Mouse (Mus musculus) MEL (cell line): ENCODE results near the gene Gbe1. TPM values are rescaled to one million over a fixed set of nuclear protein-coding genes. Genes with fewer than 3 reads are reported as not detected.

ENCODE experiments used
- DNase-seq: peaks from one replicate; pipeline ENCODE4 v3.0.0; 2011; ENCODE audit warnings: low read depth, low spot score
- H3K27ac ChIP-seq: 2 replicates; pipeline ENCODE4 v1.5.1; 2012; ENCODE audit warnings: low read depth, mild to moderate bottlenecking, control low read depth, low read length, moderate library complexity; ENCODE audit not compliant: control insufficient read depth
- H3K27me3 ChIP-seq, 2 experiments: fragments of 150-350 bp in 1 of 2; sonication (generic) in 1 of 2; 2 replicates each; pipeline ENCODE4 v1.6.1; 2012; ENCODE audit warnings: low read length in 2 of 2, mild to moderate bottlenecking in 2 of 2, improper control_type of control experiment in 1 of 2, moderate library complexity in 1 of 2; ENCODE audit not compliant: insufficient read depth in 2 of 2, control insufficient read depth in 1 of 2
- H3K36me3 ChIP-seq, 2 experiments: 2 replicates each; pipeline ENCODE4 v1.6.1; 2012 to 2014; ENCODE audit warnings: low read length in 2 of 2, improper control_type of control experiment in 1 of 2, inconsistent platforms in 1 of 2, mild to moderate bottlenecking in 1 of 2; ENCODE audit not compliant: insufficient read depth in 2 of 2, control insufficient read depth in 1 of 2
- H3K4me1 ChIP-seq, 2 experiments: fragments of 150-350 bp in 1 of 2; sonication (generic) in 1 of 2; 2 replicates each; pipeline ENCODE4 v1.6.1; 2012; ENCODE audit warnings: low read length in 2 of 2, improper control_type of control experiment in 1 of 2, mild to moderate bottlenecking in 1 of 2; ENCODE audit not compliant: insufficient read depth in 2 of 2, control insufficient read depth in 1 of 2
- H3K4me3 ChIP-seq, 2 experiments: fragments of 150-350 bp in 1 of 2; sonication (generic) in 1 of 2; 2 replicates each; pipeline ENCODE4 v1.5.1; 2012; ENCODE audit warnings: low read depth in 2 of 2, low read length in 2 of 2, mild to moderate bottlenecking in 2 of 2, moderate library complexity in 2 of 2, control low read depth in 1 of 2, improper control_type of control experiment in 1 of 2; ENCODE audit not compliant: control insufficient read depth in 1 of 2, insufficient read depth in 1 of 2
- H3K79me2 ChIP-seq: 2 replicates; pipeline ENCODE4 v1.6.1; 2012; ENCODE audit warnings: mild to moderate bottlenecking, low read length, moderate library complexity; ENCODE audit not compliant: control insufficient read depth, poor library complexity, insufficient read depth
- H3K9ac ChIP-seq: 2 replicates; pipeline ENCODE4 v1.6.1; 2012; ENCODE audit warnings: low read depth, mild to moderate bottlenecking, control low read depth, low read length, moderate library complexity; ENCODE audit not compliant: control insufficient read depth, poor library complexity, severe bottlenecking
- H3K9me3 ChIP-seq: fragments of 150-350 bp; sonication (generic); replicated peaks from 2 replicates; pipeline ENCODE4 v1.6.1; 2012; ENCODE audit warnings: mild to moderate bottlenecking, low read length, improper control_type of control experiment, moderate library complexity; ENCODE audit not compliant: insufficient read depth
- BHLHE40 ChIP-seq: IDR thresholded peaks from 2 replicates; pipeline ENCODE4 v1.6.1; 2012; ENCODE audit warnings: low read depth, mild to moderate bottlenecking, inconsistent platforms, low read length, improper control_type of control experiment, borderline replicate concordance
- CTCF ChIP-seq, 3 experiments: IDR thresholded peaks in 2 of 3; conservative IDR thresholded peaks in 1 of 3; 2 replicates each; pipeline ENCODE4 v1.5.1; 2011 to 2012; ENCODE audit warnings: low read length in 3 of 3, low read depth in 2 of 3, mild to moderate bottlenecking in 2 of 3, improper control_type of control experiment in 1 of 3, inconsistent platforms in 1 of 3, mixed read lengths in 1 of 3, moderate library complexity in 1 of 3; ENCODE audit not compliant: control insufficient read depth in 1 of 3, insufficient read depth in 1 of 3, poor library complexity in 1 of 3, severe bottlenecking in 1 of 3
- E2F4 ChIP-seq: IDR thresholded peaks from 2 replicates; pipeline ENCODE4 v1.6.1; 2011; ENCODE audit warnings: low read depth, low read length, improper control_type of control experiment, borderline replicate concordance
- ELF1 ChIP-seq: IDR thresholded peaks from 2 replicates; pipeline ENCODE4 v1.6.1; 2014; ENCODE audit warnings: low read depth, mild to moderate bottlenecking, inconsistent platforms, low read length, improper control_type of control experiment, moderate library complexity
- EP300 ChIP-seq, 2 experiments: IDR thresholded peaks; 2 replicates each; pipeline ENCODE4 v1.6.1; 2011; ENCODE audit warnings: improper control_type of control experiment in 2 of 2, low read length in 2 of 2, low read depth in 1 of 2, mild to moderate bottlenecking in 1 of 2
- ETS1 ChIP-seq: IDR thresholded peaks from 2 replicates; pipeline ENCODE4 v1.6.1; 2012; ENCODE audit warnings: low read depth, mild to moderate bottlenecking, inconsistent platforms, low read length, improper control_type of control experiment, moderate library complexity
- GABPA ChIP-seq: IDR thresholded peaks from 2 replicates; pipeline ENCODE4 v1.6.1; 2012; ENCODE audit warnings: low read depth, mild to moderate bottlenecking, inconsistent platforms, low read length, improper control_type of control experiment, moderate library complexity
- GATA1 ChIP-seq: IDR thresholded peaks from 2 replicates; pipeline ENCODE4 v1.6.1; 2011; ENCODE audit warnings: low read depth, low read length, improper control_type of control experiment
- HCFC1 ChIP-seq: IDR thresholded peaks from 2 replicates; pipeline ENCODE4 v1.6.1; 2012; ENCODE audit warnings: low read depth, mild to moderate bottlenecking, inconsistent platforms, low read length, improper control_type of control experiment, moderate library complexity
- JUND ChIP-seq: IDR thresholded peaks from 2 replicates; pipeline ENCODE4 v1.6.1; 2011; ENCODE audit warnings: low read depth, mild to moderate bottlenecking, improper control_type of control experiment, low read length
- KAT2A ChIP-seq: conservative IDR thresholded peaks from 2 replicates; pipeline ENCODE4 v1.6.1; 2012; ENCODE audit warnings: low read depth, low read length, improper control_type of control experiment, inconsistent platforms
- MAFK ChIP-seq: IDR thresholded peaks from 2 replicates; pipeline ENCODE4 v1.6.1; 2011; ENCODE audit warnings: low read depth, mild to moderate bottlenecking, low read length, improper control_type of control experiment, borderline replicate concordance
- MAX ChIP-seq: IDR thresholded peaks from 2 replicates; pipeline ENCODE4 v1.6.1; 2011; ENCODE audit warnings: low read length, improper control_type of control experiment
- MEF2A ChIP-seq: IDR thresholded peaks from 2 replicates; pipeline ENCODE4 v1.6.1; 2014; ENCODE audit warnings: low read depth, mild to moderate bottlenecking, inconsistent platforms, low read length, improper control_type of control experiment; ENCODE audit not compliant: poor library complexity, insufficient replicate concordance, severe bottlenecking; ENCODE audit errors: extremely low read depth
- MXI1 ChIP-seq: IDR thresholded peaks from 2 replicates; pipeline ENCODE4 v1.6.1; 2011; ENCODE audit warnings: mild to moderate bottlenecking, low read depth, low read length, improper control_type of control experiment
- MYC ChIP-seq: IDR thresholded peaks from 2 replicates; pipeline ENCODE4 v1.6.1; 2011; ENCODE audit warnings: low read depth, mild to moderate bottlenecking, low read length, improper control_type of control experiment, moderate library complexity
- NELFE ChIP-seq: IDR thresholded peaks from 2 replicates; pipeline ENCODE4 v1.6.1; 2011; ENCODE audit warnings: low read depth, low read length, improper control_type of control experiment
- NRF1 ChIP-seq: IDR thresholded peaks from 2 replicates; pipeline ENCODE4 v1.6.1; 2014; ENCODE audit warnings: low read depth, mild to moderate bottlenecking, inconsistent platforms, low read length, improper control_type of control experiment, moderate library complexity; ENCODE audit not compliant: poor library complexity, insufficient read depth, severe bottlenecking
- POLR2AphosphoS2 ChIP-seq: IDR thresholded peaks from 2 replicates; pipeline ENCODE4 v1.6.1; 2011; ENCODE audit warnings: low read length, improper control_type of control experiment
- POLR2AphosphoS5 ChIP-seq: IDR thresholded peaks from 2 replicates; pipeline ENCODE4 v1.6.1; 2012; ENCODE audit warnings: low read depth, borderline replicate concordance, mild to moderate bottlenecking, inconsistent platforms, low read length, moderate library complexity, mixed read lengths
- RAD21 ChIP-seq: IDR thresholded peaks from 2 replicates; pipeline ENCODE4 v1.6.1; 2011; ENCODE audit warnings: mild to moderate bottlenecking, low read depth, low read length, improper control_type of control experiment
- RCOR1 ChIP-seq: IDR thresholded peaks from 2 replicates; pipeline ENCODE4 v1.6.1; 2012; ENCODE audit warnings: low read depth, mild to moderate bottlenecking, inconsistent platforms, low read length, improper control_type of control experiment
- SIN3A ChIP-seq: IDR thresholded peaks from 2 replicates; pipeline ENCODE4 v1.6.1; 2012; ENCODE audit warnings: low read length, improper control_type of control experiment, inconsistent platforms
- SMC3 ChIP-seq: IDR thresholded peaks from 2 replicates; pipeline ENCODE4 v1.6.1; 2011; ENCODE audit warnings: low read depth, low read length, improper control_type of control experiment
- TAL1 ChIP-seq: IDR thresholded peaks from 2 replicates; pipeline ENCODE4 v1.6.1; 2012; ENCODE audit warnings: mild to moderate bottlenecking, inconsistent platforms, low read length, moderate library complexity, mixed read lengths
- TCF12 ChIP-seq: IDR thresholded peaks from 2 replicates; pipeline ENCODE4 v1.6.1; 2014; ENCODE audit warnings: low read depth, mild to moderate bottlenecking, inconsistent platforms, low read length, improper control_type of control experiment, moderate library complexity
- UBTF ChIP-seq: IDR thresholded peaks from 2 replicates; pipeline ENCODE4 v1.6.1; 2012; ENCODE audit warnings: low read depth, mild to moderate bottlenecking, inconsistent platforms, low read length, improper control_type of control experiment, moderate library complexity, borderline replicate concordance; ENCODE audit not compliant: insufficient read depth
- USF1 ChIP-seq: IDR thresholded peaks from 2 replicates; pipeline ENCODE4 v1.6.1; 2014; ENCODE audit warnings: low read depth, mild to moderate bottlenecking, inconsistent platforms, low read length, improper control_type of control experiment, moderate library complexity
- USF2 ChIP-seq, 2 experiments: IDR thresholded peaks; 2 replicates each; pipeline ENCODE4 v1.6.1; 2011 to 2012; ENCODE audit warnings: improper control_type of control experiment in 2 of 2, low read length in 2 of 2, borderline replicate concordance in 1 of 2, inconsistent platforms in 1 of 2, low read depth in 1 of 2, mild to moderate bottlenecking in 1 of 2; ENCODE audit not compliant: insufficient read depth in 1 of 2
- ZC3H11A ChIP-seq: IDR thresholded peaks from 2 replicates; pipeline ENCODE4 v1.6.1; 2012; ENCODE audit warnings: low read depth, mild to moderate bottlenecking, inconsistent platforms, low read length, improper control_type of control experiment
- ZKSCAN1 ChIP-seq: IDR thresholded peaks from 2 replicates; pipeline ENCODE4 v1.6.1; 2012; ENCODE audit warnings: low read depth, mild to moderate bottlenecking, inconsistent platforms, low read length, improper control_type of control experiment, moderate library complexity
- polyA plus RNA-seq, 2 experiments: library from polyadenylated mRNA; stranded (reverse) in 1 of 2; unstranded in 1 of 2; fragments of >175 nt in 1 of 2; fragments of >200 nt in 1 of 2; gene quantifications; 2 replicates each; pipeline versions ENCODE4 v1.2.1 to v1.2.4; 2012; ENCODE audit warnings: low replicate concordance in 2 of 2, low read depth in 1 of 2; ENCODE audit not compliant: insufficient read length in 2 of 2, insufficient read depth in 1 of 2, missing spikeins in 1 of 2
- total RNA-seq: library from RNA; depleted of rRNA; stranded (reverse); fragments of 300-350 nt; gene quantifications from 2 replicates; pipeline ENCODE4 v1.2.3, GENCODE M21; 2012

Gbe1 gene
- total and polyA plus RNA-seq, 3 experiments, result 4.1 to 12.0 TPM; not detected in 1

DNA sequence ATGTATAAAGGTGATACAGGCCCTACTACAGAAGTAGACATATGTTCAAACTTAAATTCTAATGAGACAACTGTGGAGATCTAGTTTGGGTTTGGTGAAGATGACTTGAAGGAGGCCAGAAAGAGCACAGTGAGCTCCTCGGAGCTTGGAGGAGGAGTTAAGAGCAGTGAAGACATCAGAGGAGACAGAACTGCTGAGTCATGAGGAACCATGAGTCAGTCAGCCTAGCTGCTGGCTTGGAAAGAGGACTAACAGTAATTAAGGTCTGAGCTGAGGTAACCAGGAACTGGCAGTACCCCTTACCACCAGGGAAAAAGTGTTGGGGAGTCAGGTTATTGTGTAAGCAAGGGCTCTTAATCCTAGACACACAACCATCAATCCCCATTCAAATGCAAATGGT is 192.7 kb downstream of the Gbe1 start:
- DNase-seq, result peak; percentile 79

GRCm38 (mm10) chr16:70510938-70511337 is 197.2 kb downstream of the Gbe1 start:
- H3K9ac ChIP-seq, result no peak overlapping the region
- no peak for DNase-seq
- no peaks in the 10 kb centered on the region for H3K9me3 ChIP-seq
- peaks cover 0 to 3% of the 10 kb centered on the region in 2 experiments; a peak in 2 of 4 replicates for H3K36me3 ChIP-seq
- no peaks in the 10 kb centered on the region for H3K27me3 ChIP-seq
- TF ChIP-seq UBTF (no peak), CTCF (IDR thresholded peaks at IDR 0.05 in 2 of 3, conservative IDR thresholded peaks at IDR 0.05 in 1 of 3; ENCODE audit: control insufficient read depth in 1 of 3, insufficient read depth in 1 of 3, low read depth in 2 of 3, low read length in 3 of 3, poor library complexity in 1 of 3, severe bottlenecking in 1 of 3) (no peak), BHLHE40 (no peak), KAT2A (no peak), USF2 (IDR thresholded peaks at IDR 0.05; ENCODE audit: borderline replicate concordance in 1 of 2, insufficient read depth in 1 of 2, low read depth in 1 of 2, low read length in 2 of 2) (no peak), POLR2AphosphoS2 (no peak), NRF1 (no peak), MXI1 (no peak), HCFC1 (no peak)
- H3K27ac ChIP-seq, result no peak overlapping the region
- H3K4me1 ChIP-seq, result peaks cover 5 to 6% of the 10 kb centered on the region in 2 experiments; a peak in 2 of 4 replicates
- no peak overlapping the region for H3K4me3 ChIP-seq
- no peaks in the 10 kb centered on the region for H3K79me2 ChIP-seq

More for the DNA sequence above, 192.7 kb downstream of the Gbe1 start:
- H3K4me3 ChIP-seq, result no peak overlapping the region
- no peaks in the 10 kb centered on the region for H3K27me3 ChIP-seq
- no peak overlapping the region for H3K27ac ChIP-seq
- H3K9ac ChIP-seq, result no peak overlapping the region
- H3K79me2 ChIP-seq, result no peaks in the 10 kb centered on the region
- peak; percentile 84; the same call in 1 of the 2 replicates for TF ChIP-seq MAFK
- TF ChIP-seq USF1, result no peak
- no peak for TF ChIP-seq MAX
- TF ChIP-seq MYC, result no peak
- no peak for TF ChIP-seq KAT2A
- no peak for TF ChIP-seq POLR2AphosphoS5
- no peak for TF ChIP-seq HCFC1
- TF ChIP-seq TCF12, result no peak
- TF ChIP-seq EP300 (IDR thresholded peaks at IDR 0.05; ENCODE audit: low read depth in 1 of 2, low read length in 2 of 2), result peak in 1 of 2 experiments; percentile 37; a peak in 1 of 4 replicates
- no peak for TF ChIP-seq MXI1
- no peak for TF ChIP-seq ZC3H11A
- no peak for TF ChIP-seq GATA1
- no peak for TF ChIP-seq ELF1
- no peak for TF ChIP-seq MEF2A
- no peak for TF ChIP-seq NRF1
- TF ChIP-seq USF2 (IDR thresholded peaks at IDR 0.05; ENCODE audit: borderline replicate concordance in 1 of 2, insufficient read depth in 1 of 2, low read depth in 1 of 2, low read length in 2 of 2), result no peak
- TF ChIP-seq GABPA, result peak; percentile 46; the same call in 1 of the 2 replicates
- TF ChIP-seq NELFE, result no peak
- no peak for TF ChIP-seq SMC3
- TF ChIP-seq CTCF (IDR thresholded peaks at IDR 0.05 in 2 of 3, conservative IDR thresholded peaks at IDR 0.05 in 1 of 3; ENCODE audit: control insufficient read depth in 1 of 3, insufficient read depth in 1 of 3, low read depth in 2 of 3, low read length in 3 of 3, poor library complexity in 1 of 3, severe bottlenecking in 1 of 3), result no peak
- no peak for TF ChIP-seq TAL1
- no peak for TF ChIP-seq JUND
- TF ChIP-seq RAD21, result no peak
- no peak for TF ChIP-seq ZKSCAN1
- no peak for TF ChIP-seq RCOR1
- TF ChIP-seq E2F4, result no peak
- no peak for TF ChIP-seq SIN3A
- 0 out of 2 replicates have a peak, but pooled peaks have one; percentile 18 for TF ChIP-seq ETS1
- no peaks in the 10 kb centered on the region for H3K9me3 ChIP-seq
- peaks cover 0 to 3% of the 10 kb centered on the region in 2 experiments; a peak in 2 of 4 replicates for H3K36me3 ChIP-seq
- H3K4me1 ChIP-seq, result peaks cover 5 to 6% of the 10 kb centered on the region in 2 experiments; a peak in 2 of 4 replicates
